Mouse (Mus musculus) adrenal gland (tissue): ENCODE measurements around the gene Il20rb.

Experiments
- intact Hi-C: fragments of 180-260 bp; cut with DNase I; formaldehyde crosslinking; loops from one replicate; pipeline ENCODE4 v1.15.1; 2025

The Il20rb gene

DNA sequence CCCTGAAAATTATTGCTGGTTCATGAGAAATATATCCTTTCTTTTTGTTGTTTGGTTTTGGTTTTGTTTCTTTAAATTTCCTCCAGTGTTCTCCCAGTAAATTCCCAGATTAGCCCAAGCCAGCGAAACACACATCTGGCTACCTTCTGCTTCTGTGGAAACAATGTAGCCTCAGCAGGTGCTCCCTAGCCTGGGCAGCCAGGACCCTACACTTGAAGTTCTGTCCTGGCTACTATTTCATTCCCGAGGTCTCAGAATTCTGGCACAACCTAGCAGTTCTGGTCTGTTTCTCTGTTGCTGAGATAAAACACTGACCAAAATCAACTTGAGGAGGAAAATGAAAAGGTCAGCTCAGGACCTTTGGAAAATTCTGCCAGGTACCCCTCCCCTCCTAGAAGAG lies 55.2 kb downstream of the Il20rb start:
- intact Hi-C loops: no loop called here

DNA sequence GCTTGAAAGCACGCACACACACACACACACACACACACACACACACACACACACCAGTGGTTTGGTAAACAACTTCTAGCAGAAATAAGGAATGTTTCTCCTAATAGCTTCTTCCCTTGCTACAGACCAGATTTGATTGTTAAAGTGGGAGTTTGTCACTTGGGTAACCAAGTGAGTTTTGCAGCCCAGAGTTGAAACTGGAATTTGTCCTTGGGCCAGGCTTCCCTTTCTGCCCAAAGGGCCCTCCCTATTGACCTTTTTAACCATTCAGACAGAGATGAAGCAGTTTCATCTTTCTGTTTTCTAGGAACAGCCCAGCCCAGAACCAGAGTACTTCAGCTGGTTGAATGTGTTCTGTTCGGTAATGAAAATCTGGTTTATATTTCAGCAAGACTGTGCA lies 55.7 kb downstream of the Il20rb start:
- intact Hi-C loops: no loop called here

GRCm38 (mm10) chr9:100419644-100420043 lies 66.9 kb downstream of the Il20rb start:
- intact Hi-C loops: no loop called here

DNA sequence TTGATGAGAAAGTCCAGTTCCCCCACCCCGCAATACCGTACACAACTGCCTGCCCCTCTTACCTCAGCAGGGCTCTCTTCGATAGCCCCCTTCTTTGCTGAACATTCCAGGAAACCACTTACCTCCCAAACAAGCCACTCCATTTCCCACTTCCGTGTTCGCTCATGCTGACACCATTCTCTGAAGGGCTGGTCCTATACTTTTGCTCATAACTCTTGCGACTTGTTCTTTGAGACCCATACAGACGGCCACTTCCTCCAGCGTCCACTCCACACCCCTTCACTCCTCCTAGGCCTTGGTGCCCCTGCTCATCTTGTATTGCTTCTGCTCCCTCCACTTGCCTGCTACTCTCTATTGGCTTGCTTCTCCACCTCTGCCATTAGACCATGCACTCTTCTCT lies 67.5 kb downstream of the Il20rb start:
- intact Hi-C loops: no loop called here

GRCm38 (mm10) chr9:100416756-100417155 lies 69.8 kb downstream of the Il20rb start:
- intact Hi-C loops: no loop called here

GRCm38 (mm10) chr9:100416299-100416698 lies 70.3 kb downstream of the Il20rb start:
- intact Hi-C loops: no loop called here

- intact Hi-C loops: no loop called here
Measured at GRCm38 (mm10) chr9:100415328-100415979, 71.1 kb downstream of the Il20rb start.
